Mouse (Mus musculus): Measurements from ENCODE around the gene Tas2r108. TPM values are rescaled to one million over a fixed set of nuclear protein-coding genes. Genes with fewer than 3 reads are reported as not detected.

Gene Tas2r108
- polyA plus RNA-seq, 1 experiment from 2014 or later: not detected

DNA sequence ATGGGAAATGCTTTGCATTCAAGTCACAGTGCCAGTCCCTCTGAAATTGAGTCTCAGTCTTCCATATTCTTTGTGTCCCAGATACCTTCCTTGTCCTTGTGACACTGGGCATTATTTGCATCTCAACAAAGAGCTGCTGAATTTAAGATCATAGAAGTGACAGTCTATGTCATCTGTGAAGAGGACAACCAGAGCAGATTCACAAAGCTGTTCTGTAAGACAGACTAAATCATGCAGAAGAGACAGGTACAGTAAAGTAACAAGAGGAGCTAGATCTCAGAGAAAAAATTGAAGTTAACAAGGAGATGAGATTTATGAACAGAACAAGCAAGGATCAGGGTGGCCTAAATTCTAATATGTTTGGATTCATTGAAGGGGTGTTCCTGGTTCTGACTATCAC lies 2.4 kb upstream of the Tas2r108 start, which contains the start of gene Tas2r137:
Gene Tas2r137, plus strand, starts transcription at position 301 of the 400 bp plus-strand sequence.
- no peak for ATAC-seq (ENCODE audit: low FRiP score, low TSS enrichment)
- no peak within 1 kb of the TSS for H3K9ac ChIP-seq (ENCODE audit: low read depth, low read length)
- no peak within 1 kb of the TSS for H3K4me3 ChIP-seq (ENCODE audit: low read length)
- H3K4me2 ChIP-seq (replicated peaks; ENCODE audit: low read depth, low read length): no peak within 1 kb of the TSS
- H3K27ac ChIP-seq (ENCODE audit: low read depth, low read length): no peak within 1 kb of the TSS
- H3K36me3 ChIP-seq (ENCODE audit: control insufficient read depth, insufficient read depth, low read length): peaks cover 3% of the 10 kb centered on the region; the same call in 1 of the 2 replicates
- H3K4me1 ChIP-seq (ENCODE audit: control insufficient read depth, insufficient read depth, low read length): no peaks in the 10 kb centered on the region
- H3K9me3 ChIP-seq (ENCODE audit: control insufficient read depth, low read length): no peaks in the 10 kb centered on the region
- no peaks in the 10 kb centered on the region for H3K27me3 ChIP-seq (ENCODE audit: control insufficient read depth, insufficient read depth, low read length)

DNA sequence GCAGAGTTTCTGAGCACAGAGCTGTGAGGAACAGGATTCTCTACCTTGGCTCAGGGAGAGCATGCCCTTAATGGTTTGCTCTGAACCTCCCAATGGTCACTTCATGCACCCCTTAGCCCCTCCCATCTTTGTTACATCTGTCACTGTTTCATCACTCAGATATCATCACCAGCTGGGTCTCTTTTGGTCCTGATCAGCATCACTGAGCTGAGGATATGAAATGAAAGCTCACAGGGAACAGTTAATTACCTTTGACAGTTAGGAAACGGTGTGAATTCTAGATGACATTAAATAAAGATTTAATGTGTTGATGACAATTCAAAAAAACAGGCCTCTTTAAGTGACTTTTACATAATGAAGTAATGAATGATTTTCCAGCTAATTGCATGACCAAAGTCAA lies 26.1 kb downstream of the Tas2r108 start, which contains the start of gene Prss37:
Gene Prss37, minus strand, starts transcription at position 101 of the 400 bp plus-strand sequence.
- Histone ChIP-seq H3K36me3 (ENCODE audit: control insufficient read depth, insufficient read depth, low read length) (no peaks in the 10 kb centered on the region), H3K27ac (ENCODE audit: low read depth, low read length) (no peak within 1 kb of the TSS), H3K27me3 (ENCODE audit: control insufficient read depth, insufficient read depth, low read length) (no peaks in the 10 kb centered on the region), H3K9ac (ENCODE audit: low read depth, low read length) (no peak within 1 kb of the TSS), H3K4me1 (ENCODE audit: control insufficient read depth, insufficient read depth, low read length) (no peaks in the 10 kb centered on the region), H3K4me2 (replicated peaks; ENCODE audit: low read depth, low read length) (no peak within 1 kb of the TSS), H3K4me3 (ENCODE audit: low read length) (no peak within 1 kb of the TSS), H3K9me3 (ENCODE audit: control insufficient read depth, low read length) (no peaks in the 10 kb centered on the region)
- WGBS: 62% methylated on average over 1 of the region's 1 CpGs
- ATAC-seq (ENCODE audit: low FRiP score, low TSS enrichment): no peak

Other genes with a start within 250 kb of the Tas2r108 start
- 47.3 and 56.0 TPM in 2 replicates for gene Agk, start 168.4 kb upstream of the Tas2r108 start, polyA plus RNA-seq (2014; fragmentation: Nextera tagmentation; extraction: Ambion mirVana)
- 14.0 and 17.7 TPM in 2 replicates for gene E330009J07Rik, start 57.4 kb upstream of the Tas2r108 start, polyA plus RNA-seq (2014; fragmentation: Nextera tagmentation; extraction: Ambion mirVana)
- 0.09 TPM in 1 of 2 replicates, not detected in the other for gene Wee2, start 54.4 kb upstream of the Tas2r108 start, polyA plus RNA-seq (2014; fragmentation: Nextera tagmentation; extraction: Ambion mirVana)
- gene Ssbp1, start 22.2 kb upstream of the Tas2r108 start, polyA plus RNA-seq (2014; fragmentation: Nextera tagmentation; extraction: Ambion mirVana): 177 and 241 TPM in 2 replicates
- gene Tas2r137, start 2.3 kb upstream of the Tas2r108 start, polyA plus RNA-seq (2014; fragmentation: Nextera tagmentation; extraction: Ambion mirVana): not detected in 2 replicates
- gene Prss37, start 26.0 kb downstream of the Tas2r108 start, polyA plus RNA-seq (2014; fragmentation: Nextera tagmentation; extraction: Ambion mirVana): not detected in 2 replicates
- 0.07 TPM in 1 of 2 replicates, not detected in the other for gene Olfr461, start 61.5 kb downstream of the Tas2r108 start, polyA plus RNA-seq (2014; fragmentation: Nextera tagmentation; extraction: Ambion mirVana)
- not detected in 2 replicates for gene Olfr460, start 76.0 kb downstream of the Tas2r108 start, polyA plus RNA-seq (2014; fragmentation: Nextera tagmentation; extraction: Ambion mirVana)
- 0.34 and 0.43 TPM in 2 replicates for gene Clec5a, start 92.3 kb downstream of the Tas2r108 start, polyA plus RNA-seq (2014; fragmentation: Nextera tagmentation; extraction: Ambion mirVana)
- gene Tas2r138, start 119.8 kb downstream of the Tas2r108 start, polyA plus RNA-seq (2014; fragmentation: Nextera tagmentation; extraction: Ambion mirVana): not detected in 2 replicates
- 0.40 and 1.4 TPM in 2 replicates for gene Mgam, start 135.3 kb downstream of the Tas2r108 start, polyA plus RNA-seq (2014; fragmentation: Nextera tagmentation; extraction: Ambion mirVana)